ENCODE assay signal across 12 mouse cellular contexts in the genomic region with DNA sequence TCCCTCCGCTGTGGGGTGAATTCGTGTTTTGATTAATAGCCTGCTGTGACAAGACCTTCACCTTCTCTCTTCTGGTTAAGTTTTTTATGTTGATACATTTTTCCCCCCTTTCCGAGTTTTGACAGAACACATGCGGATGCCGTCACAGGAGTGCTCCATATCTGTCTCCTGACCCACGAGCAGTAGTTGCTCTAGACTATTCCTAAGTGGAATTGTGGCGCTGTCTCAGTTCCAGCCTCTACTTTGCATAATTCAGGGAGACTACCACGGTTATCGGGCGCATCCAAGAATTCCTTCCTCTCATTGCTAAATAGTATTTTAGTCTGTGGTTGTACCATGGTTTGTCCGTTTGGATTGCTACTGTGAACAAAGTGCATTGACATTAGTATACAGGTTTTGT.
DNase-seq lines count a peak whose midpoint lies in the region; ATAC-seq and TF ChIP-seq lines count a peak whose summit lies in the region.
"Had no signal": no experiment of that assay in that cellular context is flagged by ENCODE, and none has a peak within 500 bp of the region (broad histone marks: within the 10 kb centered on the region; RNA-seq: fewer than 3 reads in every experiment).

No protein-coding gene starts in this region.

- H3K4me3 ChIP-seq in heart, embryonic 14.5 days (ENCODE audit: control insufficient read depth in 1 of 2, insufficient read depth in 1 of 2, low read depth in 1 of 2, low read length in 2 of 2): no peak overlapping the region
- H3K4me3 ChIP-seq in midbrain, embryonic 15.5 days: no peak overlapping the region
- no peak overlapping the region for H3K4me3 ChIP-seq in midbrain, embryonic 16.5 days (ENCODE audit: low read depth, low read length)
- no peak overlapping the region for H3K4me3 ChIP-seq in hindbrain, embryonic 15.5 days
- H3K4me3 ChIP-seq in stomach, postnatal 0 days (ENCODE audit: low read depth, low read length): no peak overlapping the region
- H3K4me3 ChIP-seq: forebrain, embryonic 10.5 days had no signal

- peak overlapping the region; percentile 51; the same call in 1 of the 2 replicates for H3K4me2 ChIP-seq in heart, embryonic 14.5 days (ENCODE audit: low read length)
- peak overlapping the region; percentile 31; the same call in 1 of the 2 replicates for H3K4me2 ChIP-seq in midbrain, embryonic 15.5 days
- H3K4me2 ChIP-seq in midbrain, embryonic 16.5 days (ENCODE audit: low read length): no peak overlapping the region
- no peak overlapping the region for H3K4me2 ChIP-seq in hindbrain, embryonic 15.5 days
- H3K4me2 ChIP-seq in stomach, postnatal 0 days (replicated peaks; ENCODE audit: low read depth): no peak overlapping the region

- intact Hi-C loops in heart, postnatal 10 days (cut with DNase I): loop anchor here (5.0 kb wide), 2 partner anchors 69 to 221 kb away; no protein-coding TSS in a partner anchor

- no peaks in the 10 kb centered on the region for H3K36me3 ChIP-seq in heart, embryonic 14.5 days (ENCODE audit: control insufficient read depth, insufficient read depth, low read length)
- H3K36me3 ChIP-seq in midbrain, embryonic 15.5 days (replicated peaks): no peaks in the 10 kb centered on the region
- H3K36me3 ChIP-seq in midbrain, embryonic 16.5 days (ENCODE audit: control insufficient read depth, insufficient read depth, low read length): no peaks in the 10 kb centered on the region
- no peaks in the 10 kb centered on the region for H3K36me3 ChIP-seq in hindbrain, embryonic 15.5 days
- no peaks in the 10 kb centered on the region for H3K36me3 ChIP-seq in stomach, postnatal 0 days (ENCODE audit: control insufficient read depth, insufficient read depth, low read length)
- H3K36me3 ChIP-seq: forebrain, embryonic 10.5 days had no signal

- H3K27ac ChIP-seq in heart, embryonic 14.5 days (replicated peaks in 1 of 2; ENCODE audit: control insufficient read depth in 1 of 2, insufficient read depth in 1 of 2, low read depth in 2 of 2, low read length in 2 of 2): peak overlapping the region; percentile 70 to 88
- no peak overlapping the region for H3K27ac ChIP-seq in midbrain, embryonic 15.5 days
- no peak overlapping the region for H3K27ac ChIP-seq in midbrain, embryonic 16.5 days (ENCODE audit: low read length)
- H3K27ac ChIP-seq in hindbrain, embryonic 15.5 days (replicated peaks): peak overlapping the region; percentile 6; the same call in 1 of the 2 replicates
- H3K27ac ChIP-seq in stomach, postnatal 0 days (replicated peaks): peak overlapping the region; percentile 73

- TF ChIP-seq CTCF in stomach, postnatal 0 days (IDR thresholded peaks at IDR 0.05; ENCODE audit: low read depth): no peak

- WGBS in heart, embryonic 14.5 days: 55% methylated on average over 11 of the region's 11 CpGs
- 58% methylated on average over 11 of the region's 11 CpGs for WGBS in midbrain, embryonic 15.5 days
- 53% methylated on average over 11 of the region's 11 CpGs for WGBS in midbrain, embryonic 16.5 days
- WGBS in hindbrain, embryonic 15.5 days: 59% methylated on average over 11 of the region's 11 CpGs
- WGBS in stomach, postnatal 0 days: 57% methylated on average over 11 of the region's 11 CpGs

- peaks cover 44 to 58% of the 10 kb centered on the region in 2 experiments for H3K4me1 ChIP-seq in heart, embryonic 14.5 days (ENCODE audit: control insufficient read depth in 2 of 2, insufficient read depth in 2 of 2, low read length in 2 of 2)
- H3K4me1 ChIP-seq in midbrain, embryonic 15.5 days: peaks cover 32% of the 10 kb centered on the region
- peaks cover 22% of the 10 kb centered on the region for H3K4me1 ChIP-seq in midbrain, embryonic 16.5 days (ENCODE audit: control insufficient read depth, insufficient read depth, low read length)
- H3K4me1 ChIP-seq in hindbrain, embryonic 15.5 days (replicated peaks): peaks cover 32% of the 10 kb centered on the region
- H3K4me1 ChIP-seq in stomach, postnatal 0 days (replicated peaks; ENCODE audit: control insufficient read depth, insufficient read depth): peaks cover 12% of the 10 kb centered on the region

- no peak for TF ChIP-seq EP300 in stomach, postnatal 0 days (optimal IDR thresholded peaks at IDR 0.05)

- DNase-seq in heart, postnatal 10 days: no peak
- DNase-seq in stomach, postnatal 0 days (ENCODE audit: low spot score): no peak
- DNase-seq in spleen, postnatal 10 days (ENCODE audit: low spot score in 2 of 2): no peak
- DNase-seq: left cerebral cortex, postnatal 4 days; lung, postnatal 14 days; right cerebral cortex, postnatal 14 days had no signal

- H3K9me3 ChIP-seq in heart, embryonic 14.5 days (ENCODE audit: control insufficient read depth, low read length): no peaks in the 10 kb centered on the region
- no peaks in the 10 kb centered on the region for H3K9me3 ChIP-seq in midbrain, embryonic 15.5 days
- no peaks in the 10 kb centered on the region for H3K9me3 ChIP-seq in midbrain, embryonic 16.5 days (replicated peaks; ENCODE audit: control insufficient read depth, low read length, poor library complexity, severe bottlenecking)
- no peaks in the 10 kb centered on the region for H3K9me3 ChIP-seq in hindbrain, embryonic 15.5 days
- no peaks in the 10 kb centered on the region for H3K9me3 ChIP-seq in stomach, postnatal 0 days (ENCODE audit: control insufficient read depth, low read length)
- H3K9me3 ChIP-seq: forebrain, embryonic 10.5 days had no signal

- H3K9ac ChIP-seq in heart, embryonic 14.5 days (ENCODE audit: low read length): peak overlapping the region; percentile 39; the same call in 1 of the 2 replicates
- no peak overlapping the region for H3K9ac ChIP-seq in midbrain, embryonic 15.5 days
- no peak overlapping the region for H3K9ac ChIP-seq in midbrain, embryonic 16.5 days (ENCODE audit: low read depth, low read length)
- H3K9ac ChIP-seq in hindbrain, embryonic 15.5 days: no peak overlapping the region
- no peak overlapping the region for H3K9ac ChIP-seq in stomach, postnatal 0 days (ENCODE audit: low read length)

- ATAC-seq in heart, embryonic 14.5 days (ENCODE audit: insufficient number of reproducible peaks, insufficient read depth, low FRiP score, low read depth): no peak
- ATAC-seq in midbrain, embryonic 15.5 days (replicated peaks): no peak
- ATAC-seq in midbrain, embryonic 16.5 days: no peak
- ATAC-seq in hindbrain, embryonic 15.5 days (ENCODE audit: low FRiP score, low read depth): no peak
- no peak for ATAC-seq in stomach, postnatal 0 days (ENCODE audit: low FRiP score, low TSS enrichment)
- ATAC-seq: activated CD4-positive, CD25-positive, alpha-beta regulatory T cell, adult 4 months had no signal

- H3K27me3 ChIP-seq in heart, embryonic 14.5 days (ENCODE audit: control insufficient read depth, insufficient read depth, low read length): no peaks in the 10 kb centered on the region
- no peaks in the 10 kb centered on the region for H3K27me3 ChIP-seq in midbrain, embryonic 15.5 days (replicated peaks)
- H3K27me3 ChIP-seq in midbrain, embryonic 16.5 days (ENCODE audit: control insufficient read depth, insufficient read depth, low read depth, low read length): no peaks in the 10 kb centered on the region
- no peaks in the 10 kb centered on the region for H3K27me3 ChIP-seq in hindbrain, embryonic 15.5 days
- no peaks in the 10 kb centered on the region for H3K27me3 ChIP-seq in stomach, postnatal 0 days (ENCODE audit: control insufficient read depth, insufficient read depth, low read length)

Comparison
In these comparisons a context has a peak if more than half of its experiments do, and no peak if none do; other contexts are left out.
1. H3K4me2 ChIP-seq: peak in heart, embryonic 14.5 days (single experiment) and midbrain, embryonic 15.5 days (single experiment); none in midbrain, embryonic 16.5 days (single experiment), hindbrain, embryonic 15.5 days (single experiment) and stomach, postnatal 0 days (single experiment).
2. H3K27ac ChIP-seq: peak in heart, embryonic 14.5 days (2 of 2), hindbrain, embryonic 15.5 days (single experiment) and stomach, postnatal 0 days (single experiment); none in midbrain, embryonic 15.5 days (single experiment) and midbrain, embryonic 16.5 days (single experiment).